Mouse (Mus musculus): ENCODE data around the gene Unc79. TPM values are rescaled to one million over a fixed set of nuclear protein-coding genes. Genes with fewer than 3 reads are reported as not detected.

The Unc79 gene
- total and polyA plus RNA-seq, 2 experiments from 2014 or later: 0.07 TPM; not detected in 1

GRCm38 (mm10) chr12:103223671-103224070, 275.0 kb downstream of the Unc79 start:
- no peaks in the 10 kb centered on the region for H3K9me3 ChIP-seq (replicated peaks; ENCODE audit: control insufficient read depth, low read length)
- TF ChIP-seq EP300 (IDR thresholded peaks at IDR 0.05; ENCODE audit: low read depth) (no peak), CTCF (IDR thresholded peaks at IDR 0.05; ENCODE audit: low read depth) (no peak)
- H3K9ac ChIP-seq (replicated peaks; ENCODE audit: low read depth, low read length): no peak overlapping the region
- WGBS: 82% methylated on average over 9 of the region's 9 CpGs
- H3K4me3 ChIP-seq (ENCODE audit: low read depth, low read length): no peak overlapping the region
- H3K27ac ChIP-seq (ENCODE audit: low read depth): no peak overlapping the region
- no peak for DNase-seq (ENCODE audit: low spot score)
- no peak for ATAC-seq (ENCODE audit: insufficient read depth, low read depth)
- peaks cover 14% of the 10 kb centered on the region; the same call in 1 of the 2 replicates for H3K27me3 ChIP-seq (ENCODE audit: control insufficient read depth, insufficient read depth, low read length)
- no peaks in the 10 kb centered on the region for H3K36me3 ChIP-seq (replicated peaks; ENCODE audit: control insufficient read depth, insufficient read depth, low read length)
- H3K4me1 ChIP-seq (ENCODE audit: control insufficient read depth, insufficient read depth): 0 out of 2 replicates have a peak, but pooled peaks cover 4% of the 10 kb centered on the region
- no peak overlapping the region for H3K4me2 ChIP-seq (ENCODE audit: low read depth, low read length)

DNA sequence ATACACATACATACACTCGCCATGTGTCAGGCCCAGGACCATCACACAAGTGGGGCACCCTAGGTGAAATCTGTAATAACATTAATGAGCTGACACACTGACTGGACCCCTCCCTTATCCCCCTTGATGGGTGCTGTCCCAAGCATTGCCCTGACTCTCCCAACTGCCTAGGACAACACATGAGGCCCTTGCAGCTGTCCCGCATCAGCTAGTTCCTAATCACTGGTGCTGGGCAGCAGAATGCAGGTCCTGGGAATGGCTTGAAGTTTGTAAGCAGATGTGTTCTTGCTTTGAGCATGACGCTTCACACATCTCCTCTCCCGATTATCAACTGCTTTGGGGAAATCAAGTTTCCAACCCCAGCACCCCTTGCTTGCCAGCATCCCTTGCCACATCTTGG, 277.5 kb downstream of the Unc79 start:
- Histone ChIP-seq H3K9me3 (replicated peaks; ENCODE audit: control insufficient read depth, low read length) (no peaks in the 10 kb centered on the region), H3K4me3 (ENCODE audit: low read depth, low read length) (no peak overlapping the region), H3K27me3 (ENCODE audit: control insufficient read depth, insufficient read depth, low read length) (peaks cover 11% of the 10 kb centered on the region; the same call in 1 of the 2 replicates), H3K9ac (replicated peaks; ENCODE audit: low read depth, low read length) (no peak overlapping the region), H3K4me2 (ENCODE audit: low read depth, low read length) (no peak overlapping the region), H3K4me1 (ENCODE audit: control insufficient read depth, insufficient read depth) (0 out of 2 replicates have a peak, but pooled peaks cover 4% of the 10 kb centered on the region), H3K36me3 (replicated peaks; ENCODE audit: control insufficient read depth, insufficient read depth, low read length) (no peaks in the 10 kb centered on the region), H3K27ac (ENCODE audit: low read depth) (no peak overlapping the region)
- ATAC-seq (ENCODE audit: insufficient read depth, low read depth) (no peak), DNase-seq (ENCODE audit: low spot score) (no peak)
- 78% methylated on average over 4 of the region's 4 CpGs for WGBS
- TF ChIP-seq EP300 (IDR thresholded peaks at IDR 0.05; ENCODE audit: low read depth) (no peak), CTCF (IDR thresholded peaks at IDR 0.05; ENCODE audit: low read depth) (no peak)

GRCm38 (mm10) chr12:103229058-103229457, 280.4 kb downstream of the Unc79 start:
- WGBS: 59% methylated on average over 4 of the region's 4 CpGs
- Histone ChIP-seq H3K4me2 (ENCODE audit: low read depth, low read length) (no peak overlapping the region), H3K9me3 (replicated peaks; ENCODE audit: control insufficient read depth, low read length) (no peaks in the 10 kb centered on the region), H3K4me1 (ENCODE audit: control insufficient read depth, insufficient read depth) (no peaks in the 10 kb centered on the region), H3K27me3 (ENCODE audit: control insufficient read depth, insufficient read depth, low read length) (0 out of 2 replicates have a peak, but pooled peaks cover 4% of the 10 kb centered on the region), H3K9ac (replicated peaks; ENCODE audit: low read depth, low read length) (no peak overlapping the region), H3K36me3 (replicated peaks; ENCODE audit: control insufficient read depth, insufficient read depth, low read length) (no peaks in the 10 kb centered on the region), H3K27ac (ENCODE audit: low read depth) (no peak overlapping the region), H3K4me3 (ENCODE audit: low read depth, low read length) (no peak overlapping the region)
- ATAC-seq (ENCODE audit: insufficient read depth, low read depth): no peak
- DNase-seq (ENCODE audit: low spot score): no peak
- no peak for TF ChIP-seq EP300 (IDR thresholded peaks at IDR 0.05; ENCODE audit: low read depth)
- TF ChIP-seq CTCF (IDR thresholded peaks at IDR 0.05; ENCODE audit: low read depth): no peak

Small RNA genes within 50 kb of the gene (microRNA-seq; reads per million reads assigned to microRNA genes)
- not detected for gene Gm44324

Other genes starting within 250 kb of the Unc79 start
- 6.5 and 9.4 TPM in 2 replicates for gene Itpk1, start 243.9 kb upstream of the Unc79 start, total RNA-seq (2014; rRNA removed; ENCODE audit: low replicate concordance)
- 2.6 and 3.1 TPM in 2 replicates for gene Itpk1, start 243.9 kb upstream of the Unc79 start, polyA plus RNA-seq (2015; fragmentation: Nextera tagmentation; extraction: Ambion mirVana)
- gene Moap1, start 205.2 kb upstream of the Unc79 start, total RNA-seq (2014; rRNA removed; ENCODE audit: low replicate concordance): 1.2 TPM in 1 of 2 replicates, not detected in the other
- 11.3 and 11.6 TPM in 2 replicates for gene Moap1, start 205.2 kb upstream of the Unc79 start, polyA plus RNA-seq (2015; fragmentation: Nextera tagmentation; extraction: Ambion mirVana)
- gene Tmem251, start 205.1 kb upstream of the Unc79 start, total RNA-seq (2014; rRNA removed; ENCODE audit: low replicate concordance): 2.6 and 9.3 TPM in 2 replicates
- gene Tmem251, start 205.1 kb upstream of the Unc79 start, polyA plus RNA-seq (2015; fragmentation: Nextera tagmentation; extraction: Ambion mirVana): 7.7 and 10.0 TPM in 2 replicates
- gene Gm28051, start 191.1 kb upstream of the Unc79 start, total RNA-seq (2014; rRNA removed; ENCODE audit: low replicate concordance): not detected in 2 replicates
- gene Gm28051, start 191.1 kb upstream of the Unc79 start, polyA plus RNA-seq (2015; fragmentation: Nextera tagmentation; extraction: Ambion mirVana): not detected in 2 replicates
- 1.8 and 5.7 TPM in 2 replicates for gene Gon7, start 191.1 kb upstream of the Unc79 start, total RNA-seq (2014; rRNA removed; ENCODE audit: low replicate concordance)
- 17.2 and 20.5 TPM in 2 replicates for gene Gon7, start 191.1 kb upstream of the Unc79 start, polyA plus RNA-seq (2015; fragmentation: Nextera tagmentation; extraction: Ambion mirVana)
- gene Ubr7, start 190.9 kb upstream of the Unc79 start, total RNA-seq (2014; rRNA removed; ENCODE audit: low replicate concordance): 44.0 and 52.3 TPM in 2 replicates
- 22.4 and 23.5 TPM in 2 replicates for gene Ubr7, start 190.9 kb upstream of the Unc79 start, polyA plus RNA-seq (2015; fragmentation: Nextera tagmentation; extraction: Ambion mirVana)
- 5.7 and 11.2 TPM in 2 replicates for gene Gm20604, start 190.2 kb upstream of the Unc79 start, total RNA-seq (2014; rRNA removed; ENCODE audit: low replicate concordance)
- 12.1 and 13.4 TPM in 2 replicates for gene Gm20604, start 190.2 kb upstream of the Unc79 start, polyA plus RNA-seq (2015; fragmentation: Nextera tagmentation; extraction: Ambion mirVana)
- gene Btbd7, start 70.4 kb upstream of the Unc79 start, total RNA-seq (2014; rRNA removed; ENCODE audit: low replicate concordance): 31.3 and 37.4 TPM in 2 replicates
- gene Btbd7, start 70.4 kb upstream of the Unc79 start, polyA plus RNA-seq (2015; fragmentation: Nextera tagmentation; extraction: Ambion mirVana): 8.4 and 8.6 TPM in 2 replicates
- not detected in 2 replicates for gene Cox8c, start 49.5 kb upstream of the Unc79 start, total RNA-seq (2014; rRNA removed; ENCODE audit: low replicate concordance)
- not detected in 2 replicates for gene Cox8c, start 49.5 kb upstream of the Unc79 start, polyA plus RNA-seq (2015; fragmentation: Nextera tagmentation; extraction: Ambion mirVana)